Mouse (Mus musculus) gastrocnemius, postnatal 14 days (tissue): ENCODE results near the gene Itga4. TPM values are rescaled to one million over a fixed set of nuclear protein-coding genes. Genes with fewer than 3 reads are reported as not detected.

Experiments used
- DNase-seq: peaks from one replicate; pipeline ENCODE4 v3.0.0; 2021; ENCODE audit warnings: mixed read lengths
- intact Hi-C: fragments of 180-260 bp; cut with DNase I; formaldehyde crosslinking; loops from one replicate; pipeline ENCODE4 v1.15.1; 2025; ENCODE audit warnings: low total_unique reads
- total RNA-seq, 2 experiments: library from RNA; stranded (reverse); gene quantifications; 2 replicates each; pipeline ENCODE4 v1.2.3; 2021

Itga4 gene
- total RNA-seq, 2 experiments from 2014 or later, result 2.9 to 3.9 TPM

DNA sequence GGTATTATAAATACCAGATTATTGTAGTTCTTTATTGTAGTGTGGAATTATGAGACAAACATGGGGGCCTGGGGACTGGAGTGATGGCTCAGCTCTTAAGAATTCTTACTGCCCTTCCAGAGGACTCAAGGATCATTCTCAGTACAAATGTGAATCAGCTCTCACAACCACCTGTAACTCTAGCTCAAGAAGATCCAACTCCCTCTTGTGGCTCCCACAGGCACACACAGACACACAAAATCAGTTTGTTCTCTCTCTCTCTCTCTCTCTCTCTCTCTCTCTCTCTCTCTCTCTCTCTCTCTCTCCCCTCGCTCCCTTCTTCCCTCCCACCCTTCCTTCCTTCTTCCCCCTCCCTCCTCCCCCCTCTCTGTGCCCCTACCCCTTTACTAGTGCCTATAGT is 80.9 kb downstream of the Itga4 start:
- intact Hi-C loops, result no loop called here
- no peak for DNase-seq

DNA sequence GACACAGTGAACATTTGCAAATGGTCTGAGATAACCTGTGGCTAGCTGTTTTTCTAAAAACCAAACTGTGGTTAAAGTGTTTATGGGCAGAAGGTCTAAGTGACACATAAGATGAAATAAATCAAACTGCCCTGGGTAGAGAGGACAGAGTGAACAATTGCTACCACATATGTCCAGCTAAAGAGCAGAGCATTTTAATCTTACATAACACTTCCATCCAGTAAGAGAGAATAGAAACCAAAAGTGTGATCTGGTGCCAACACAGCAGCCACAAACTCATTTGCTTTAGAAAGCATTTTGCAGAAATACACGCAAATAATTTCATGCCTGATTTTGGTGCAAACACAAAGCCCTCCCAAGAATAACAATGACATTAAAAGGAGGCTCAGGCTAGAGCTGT is 83.8 kb downstream of the Itga4 start:
- no peak for DNase-seq
- intact Hi-C loops, result no loop called here

DNA sequence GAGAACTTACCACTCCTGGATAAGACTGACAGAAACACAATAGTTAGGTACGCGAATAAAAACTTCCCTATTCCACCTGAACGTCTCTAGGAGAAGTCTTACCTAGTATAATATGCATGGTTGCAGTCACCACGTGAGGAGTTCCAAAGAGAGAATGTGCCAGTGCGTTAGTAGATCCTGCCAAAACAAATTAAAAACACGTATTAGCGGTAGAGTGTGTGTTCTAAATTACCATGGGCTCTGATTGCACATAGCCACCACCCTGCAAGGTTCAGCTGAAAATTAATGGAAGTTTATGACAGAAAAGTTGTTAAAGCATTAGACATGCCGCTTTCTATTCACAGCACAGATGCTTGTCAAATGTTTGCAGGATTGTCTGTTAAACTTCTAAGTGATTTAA is 87.9 kb downstream of the Itga4 start:
- no peak for DNase-seq
- intact Hi-C loops, result no loop called here

DNA sequence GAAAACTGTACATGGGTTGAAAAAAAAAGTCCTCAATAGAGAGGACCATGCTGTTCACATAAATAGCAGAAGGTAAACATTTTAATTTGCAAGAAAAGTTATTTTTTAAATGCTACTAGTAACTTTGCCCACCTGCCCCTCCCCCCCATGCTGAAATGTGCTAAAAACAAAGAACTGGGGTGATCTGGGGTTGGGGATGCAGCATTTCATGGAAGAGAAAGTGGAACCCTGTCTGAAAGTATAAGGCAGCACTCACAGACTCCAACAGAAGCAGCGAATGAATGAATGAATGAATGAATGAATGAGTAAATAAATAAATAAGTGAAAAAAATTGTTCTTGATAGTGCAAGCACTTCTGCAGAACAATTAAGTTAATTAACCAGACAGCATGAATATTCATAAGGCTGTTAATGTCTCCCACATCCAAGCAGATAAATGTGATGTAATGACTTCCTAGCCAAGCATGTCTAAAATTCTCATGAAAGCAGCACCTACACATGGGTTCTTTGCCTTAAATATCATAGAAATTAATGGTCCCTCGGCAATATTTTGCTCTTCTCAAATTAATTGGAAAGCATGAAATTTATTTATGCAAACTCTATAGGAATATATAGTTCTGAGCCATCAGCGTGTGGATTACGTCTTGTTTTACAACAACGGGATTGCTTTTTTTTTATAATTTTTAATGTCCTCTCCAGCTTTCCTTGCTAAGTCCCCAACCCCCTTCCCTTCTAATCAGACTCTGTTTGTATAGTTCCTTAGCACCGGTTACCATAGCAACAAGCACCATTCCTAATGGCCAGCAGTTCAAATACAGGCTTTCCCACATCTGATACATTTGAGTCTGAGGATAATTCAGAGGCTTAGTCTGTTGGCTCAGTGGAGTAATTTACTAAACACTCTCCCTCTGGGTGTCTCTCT is 96.2 kb downstream of the Itga4 start:
- intact Hi-C loops, result no loop called here

DNA sequence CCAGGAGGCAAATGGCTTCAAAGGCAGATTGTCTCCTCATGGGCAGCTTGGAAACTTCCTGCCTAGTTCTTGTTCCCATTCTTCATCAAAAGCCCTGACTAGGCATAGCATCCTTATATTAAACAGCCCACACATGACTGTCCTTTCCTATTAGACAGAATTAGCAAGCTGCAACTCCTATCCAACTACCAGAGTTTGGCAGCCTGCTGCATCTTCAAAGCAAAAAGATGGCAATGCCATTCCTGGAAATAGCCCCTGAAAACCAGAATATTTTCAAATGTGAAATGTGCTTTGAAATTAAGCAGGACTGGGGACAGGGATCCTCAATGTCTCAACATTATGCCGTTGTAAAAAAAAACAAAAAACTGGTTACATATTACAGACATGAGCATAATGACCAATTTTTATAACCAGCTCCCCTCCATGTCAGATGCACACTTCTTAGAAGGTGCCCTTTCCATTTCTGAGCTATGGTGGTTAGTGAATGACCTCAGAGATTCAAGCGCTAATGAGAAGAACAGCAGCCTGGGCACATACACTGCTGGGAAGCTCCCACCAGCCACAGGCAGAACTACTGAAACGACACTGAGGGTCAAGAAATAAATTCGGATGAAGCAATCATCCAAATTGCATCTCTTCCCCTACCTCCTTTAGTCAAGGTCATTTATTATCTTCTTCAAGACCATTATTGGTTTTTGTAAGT is 97.0 kb downstream of the Itga4 start:
- DNase-seq, result no peak
- intact Hi-C loops, result no loop called here

More for the DNA sequence above, 96.2 kb downstream of the Itga4 start:
- DNase-seq, result no peak

DNA sequence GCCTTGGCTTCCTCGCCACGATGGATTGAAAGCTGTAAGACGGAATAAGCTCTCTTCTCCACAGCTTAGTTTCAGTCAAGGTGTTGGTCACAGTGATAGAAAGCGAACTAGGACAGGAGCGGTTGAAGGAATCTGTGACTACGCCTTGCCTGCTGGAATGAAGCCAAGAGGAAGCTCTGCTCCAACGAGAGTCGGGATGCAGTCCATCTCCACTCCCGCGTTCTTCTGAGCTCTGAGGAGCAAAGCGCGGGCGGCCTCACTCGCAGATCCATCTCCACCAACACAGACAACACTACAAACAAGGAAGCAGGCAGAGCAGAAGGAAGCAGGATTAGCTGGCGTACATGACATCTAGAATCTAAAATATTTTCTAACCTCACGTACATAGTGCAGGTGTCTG is 99.5 kb downstream of the Itga4 start:
- intact Hi-C loops, result no loop called here
- DNase-seq, result no peak

DNA sequence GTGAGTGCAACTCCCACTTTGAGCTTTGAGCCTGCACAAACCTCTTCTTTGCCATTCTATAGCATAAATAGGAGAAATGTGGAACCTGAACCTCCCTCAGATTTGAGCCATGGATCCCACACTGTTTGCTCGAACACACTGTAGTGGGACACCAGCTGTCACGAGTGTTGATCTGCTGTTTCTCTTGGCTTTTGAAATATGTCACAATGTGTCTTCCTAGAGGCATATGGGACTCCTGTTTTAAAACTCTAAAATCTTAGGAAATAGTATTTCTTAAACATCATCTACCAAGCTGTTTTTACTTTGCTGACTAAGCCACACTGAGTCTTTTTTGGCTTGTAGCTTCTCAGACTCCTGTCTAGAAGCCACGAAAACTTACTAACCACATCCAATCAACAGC is 102.6 kb downstream of the Itga4 start:
- no peak for DNase-seq
- intact Hi-C loops, result no loop called here

DNA sequence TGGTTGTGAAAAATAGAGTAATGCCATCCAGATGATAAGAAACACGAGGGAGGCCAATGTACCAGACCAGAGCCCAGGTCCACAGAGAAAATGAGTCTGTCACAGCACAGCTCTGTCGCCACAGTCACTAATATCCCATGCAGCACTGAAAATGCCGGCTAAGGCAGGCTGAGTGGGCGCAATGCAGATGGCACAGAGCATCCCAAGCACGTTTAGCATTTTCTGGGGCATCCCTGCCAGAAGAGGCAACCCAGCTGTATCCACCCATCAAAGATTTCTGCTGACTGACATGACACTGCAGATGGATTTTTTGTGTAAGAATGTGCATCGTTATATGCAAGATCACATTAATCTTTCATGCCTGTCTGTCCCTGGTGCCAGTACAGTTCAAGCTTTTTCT is 106.8 kb downstream of the Itga4 start:
- intact Hi-C loops, result no loop called here

DNA sequence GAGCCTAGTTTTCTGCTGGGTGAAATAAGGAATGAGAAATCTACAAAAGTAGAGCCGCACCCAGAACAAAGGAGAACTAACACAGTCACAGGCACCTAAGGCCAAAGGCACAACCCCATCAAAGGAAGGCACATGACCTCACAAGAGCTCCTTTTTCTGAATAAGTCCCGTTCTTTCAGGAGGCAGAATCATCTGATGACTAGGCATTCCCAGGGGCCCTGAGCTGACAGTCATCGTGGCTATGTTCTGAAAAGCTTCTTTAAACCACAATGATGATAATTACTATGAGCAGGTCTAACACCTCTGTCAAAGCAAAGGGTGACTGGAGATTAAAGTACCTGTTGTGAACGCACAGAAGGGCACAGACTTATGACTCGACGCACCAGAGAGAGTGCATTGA is 108.7 kb downstream of the Itga4 start:
- intact Hi-C loops, result no loop called here
- DNase-seq, result no peak

More for the DNA sequence above, 106.8 kb downstream of the Itga4 start:
- no peak for DNase-seq

DNA sequence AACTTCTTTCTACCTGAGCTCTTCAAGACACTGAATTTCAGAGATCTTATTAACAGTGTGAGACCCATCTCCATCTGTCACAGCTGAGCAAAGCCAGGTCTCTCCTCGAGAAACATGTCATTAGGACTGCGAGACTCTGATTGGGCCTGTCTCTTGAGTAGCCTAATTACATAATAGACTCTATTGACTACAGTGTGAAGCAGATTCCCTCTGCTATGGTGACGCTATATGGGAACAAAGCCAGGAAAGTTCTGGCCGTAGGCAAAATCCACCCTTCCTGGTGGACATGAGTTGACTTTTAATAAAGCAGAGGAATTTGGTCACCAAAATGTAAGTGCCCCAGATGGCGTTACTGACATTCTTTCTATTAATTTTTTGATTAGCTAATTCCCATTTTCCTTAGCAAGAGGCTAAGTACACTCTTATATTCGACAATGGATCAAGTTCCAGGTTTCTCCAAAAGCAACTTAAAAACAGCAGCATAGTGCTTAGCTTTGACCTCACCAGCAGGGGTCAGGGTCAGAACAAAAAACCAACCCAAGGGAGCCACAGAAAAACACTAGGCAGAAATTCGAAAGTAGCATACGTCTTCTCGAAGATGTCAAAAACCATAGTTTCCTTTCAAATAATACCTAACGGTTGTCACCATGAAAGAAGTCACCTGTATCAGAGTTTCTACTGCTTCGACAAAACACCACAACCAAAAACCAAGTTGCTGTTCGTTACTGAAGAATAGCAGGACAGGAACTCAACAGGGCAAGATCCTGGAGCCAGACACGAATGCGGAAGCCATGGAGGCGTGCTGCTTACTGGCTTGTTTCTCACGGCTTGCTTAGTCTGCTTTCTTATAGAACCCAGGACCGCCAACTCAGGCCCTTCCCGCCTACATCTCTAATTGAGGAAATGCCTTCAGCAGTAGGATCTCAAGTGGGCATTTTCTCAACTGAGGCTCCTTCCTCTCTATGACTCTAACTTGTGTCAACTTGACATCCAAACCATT is 112.5 kb downstream of the Itga4 start:
- intact Hi-C loops, result no loop called here
- no peak for DNase-seq

DNA sequence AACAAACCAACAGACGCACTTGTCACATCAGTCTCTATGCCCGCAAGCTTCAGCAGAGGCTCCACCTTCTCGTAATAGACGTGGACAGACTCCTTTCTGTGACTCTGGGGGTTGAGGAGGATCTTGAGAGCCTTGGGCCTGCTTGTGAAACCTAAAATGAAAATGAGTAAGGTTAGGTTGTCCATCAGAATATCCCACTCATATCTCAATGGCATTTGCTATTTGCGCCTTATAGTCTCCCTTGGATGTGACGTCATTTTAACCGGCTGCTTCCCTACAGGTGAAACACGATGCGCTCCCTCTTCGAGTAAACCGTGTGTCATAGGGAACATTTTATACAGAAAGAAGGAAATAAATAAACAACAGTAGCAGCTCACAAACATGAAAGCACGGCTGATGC is 113.4 kb downstream of the Itga4 start:
- DNase-seq, result no peak
- intact Hi-C loops, result no loop called here

DNA sequence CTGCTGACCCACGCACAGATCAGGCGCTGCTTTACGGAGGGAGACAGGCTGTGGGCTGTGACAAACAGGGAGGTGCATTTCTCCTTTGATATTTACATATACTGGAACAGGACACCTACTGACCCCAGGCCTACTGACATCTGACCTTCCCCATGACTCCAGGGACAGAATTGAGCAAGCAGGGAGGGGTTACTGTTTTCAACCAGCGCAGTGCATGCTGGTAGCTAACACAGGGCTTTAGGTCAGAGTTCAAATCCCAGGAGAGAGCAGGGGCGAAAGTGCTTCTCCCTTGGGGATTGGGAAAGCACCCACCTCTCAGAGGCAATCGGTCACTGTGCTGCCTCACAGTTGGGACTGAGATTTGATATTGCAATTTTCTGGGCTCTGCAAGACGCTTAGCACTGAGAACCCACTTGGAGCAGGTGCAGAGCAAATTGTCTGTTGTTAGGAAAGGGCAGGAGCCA is 113.9 kb downstream of the Itga4 start:
- intact Hi-C loops, result no loop called here
- no peak for DNase-seq

DNA sequence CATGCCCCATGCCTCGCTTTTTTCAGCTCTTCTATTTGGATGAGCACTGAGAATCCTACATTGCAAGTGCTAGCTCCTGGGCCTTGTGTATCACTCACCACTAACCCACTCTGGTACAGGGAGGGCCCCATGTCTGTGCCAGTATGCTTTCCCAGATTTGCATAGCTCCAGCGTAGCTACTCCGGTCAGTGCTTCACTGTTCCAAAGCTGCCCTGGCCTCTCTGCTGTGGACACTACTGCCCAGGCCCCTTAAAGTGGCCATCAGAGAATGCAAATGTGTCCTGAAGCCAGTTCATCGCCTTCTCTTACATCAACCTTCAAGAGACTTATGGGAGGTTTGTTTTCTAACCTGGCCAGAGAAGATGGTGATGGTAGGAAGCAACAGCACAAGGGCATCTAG is 114.7 kb downstream of the Itga4 start:
- intact Hi-C loops, result loop anchor here (10.0 kb wide), 1 partner anchor 405 kb away; no protein-coding TSS in a partner anchor
- DNase-seq, result no peak

DNA sequence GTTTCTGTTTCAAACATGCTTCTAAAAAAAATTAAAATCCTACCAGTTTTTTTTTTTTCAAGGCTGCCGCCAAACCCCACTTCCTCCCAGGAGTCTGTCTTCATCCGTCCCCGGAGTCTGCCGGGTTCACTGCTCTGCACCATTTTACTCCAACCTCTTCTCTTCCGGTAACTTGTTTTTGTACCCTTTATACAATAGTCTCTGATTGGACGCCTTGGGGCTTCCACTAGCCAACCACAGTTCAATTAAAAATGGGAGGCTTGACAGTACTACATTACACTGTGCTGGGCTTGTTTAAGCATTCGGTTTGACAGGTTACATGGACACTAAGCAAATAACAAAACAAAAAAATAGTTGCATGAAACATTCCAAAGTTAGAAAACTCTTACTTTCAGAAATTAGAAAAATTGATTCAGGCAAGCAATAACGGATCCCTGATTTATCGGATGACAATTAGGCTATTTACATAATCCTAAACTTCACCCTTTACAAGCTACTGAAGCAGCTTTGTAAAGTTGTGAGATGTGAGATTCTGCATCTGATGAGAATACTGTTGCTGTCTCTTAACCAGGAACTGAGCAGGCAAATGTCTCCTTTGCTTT is 115.6 kb downstream of the Itga4 start:
- intact Hi-C loops, result loop anchor here (10.0 kb wide), 1 partner anchor 404 kb away; no protein-coding TSS in a partner anchor
- no peak for DNase-seq

DNA sequence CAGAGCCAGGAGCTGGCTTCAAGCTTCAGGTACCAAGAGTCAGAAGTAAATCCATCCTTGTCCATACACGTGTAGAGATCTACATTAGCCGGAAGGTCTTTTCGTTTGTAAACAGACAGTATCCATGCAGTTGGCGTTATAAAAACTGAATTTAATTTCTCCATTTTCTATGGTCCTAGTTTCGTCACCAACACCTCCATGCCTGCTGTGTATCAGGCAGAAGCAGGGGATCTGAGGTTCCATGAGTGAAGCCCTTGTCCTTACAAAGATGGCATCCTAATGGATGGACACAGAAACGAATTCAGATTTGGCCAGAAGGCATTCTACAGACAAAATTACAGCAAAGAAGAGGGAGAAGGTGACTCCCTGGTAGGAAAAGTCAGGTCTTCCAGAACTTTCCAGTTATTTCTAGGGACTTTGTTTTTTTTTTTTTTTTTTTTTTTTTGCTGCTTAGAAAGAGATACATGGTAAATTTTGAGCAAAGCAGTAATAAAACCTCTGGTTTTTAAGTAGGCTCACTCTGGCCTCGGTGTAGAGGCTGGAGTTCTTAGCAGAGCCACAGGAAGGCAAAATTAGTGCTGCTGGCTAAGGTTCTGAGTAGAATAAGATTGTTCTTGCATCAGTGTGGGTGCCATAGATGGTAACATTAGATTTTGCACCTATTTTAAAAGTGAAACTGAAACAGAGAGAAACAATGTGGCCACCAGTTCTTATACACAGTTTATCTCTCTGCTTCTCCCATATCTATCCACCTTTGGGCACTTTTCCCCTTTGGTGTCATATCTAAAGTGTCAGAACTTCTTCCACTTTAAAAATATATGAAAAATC is 116.3 kb downstream of the Itga4 start:
- DNase-seq, result no peak
- intact Hi-C loops, result loop anchor here (10.0 kb wide), 1 partner anchor 403 kb away; no protein-coding TSS in a partner anchor

DNA sequence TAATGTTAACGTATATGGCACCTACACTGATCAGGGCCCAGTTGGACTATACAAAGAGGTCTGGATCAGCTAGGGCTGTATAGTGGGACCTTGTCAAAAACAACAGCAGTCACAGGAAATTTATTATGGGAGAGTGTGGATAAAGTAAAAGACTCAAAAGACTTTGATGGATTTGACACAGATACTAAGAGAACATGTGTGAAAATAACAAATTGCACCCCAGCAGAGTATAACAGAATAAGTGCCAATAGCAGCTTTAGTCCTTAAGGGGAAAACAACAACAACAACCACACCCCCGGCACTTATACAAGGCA is 116.9 kb downstream of the Itga4 start:
- intact Hi-C loops, result loop anchor here (10.0 kb wide), 1 partner anchor 403 kb away; no protein-coding TSS in a partner anchor
- DNase-seq, result no peak

DNA sequence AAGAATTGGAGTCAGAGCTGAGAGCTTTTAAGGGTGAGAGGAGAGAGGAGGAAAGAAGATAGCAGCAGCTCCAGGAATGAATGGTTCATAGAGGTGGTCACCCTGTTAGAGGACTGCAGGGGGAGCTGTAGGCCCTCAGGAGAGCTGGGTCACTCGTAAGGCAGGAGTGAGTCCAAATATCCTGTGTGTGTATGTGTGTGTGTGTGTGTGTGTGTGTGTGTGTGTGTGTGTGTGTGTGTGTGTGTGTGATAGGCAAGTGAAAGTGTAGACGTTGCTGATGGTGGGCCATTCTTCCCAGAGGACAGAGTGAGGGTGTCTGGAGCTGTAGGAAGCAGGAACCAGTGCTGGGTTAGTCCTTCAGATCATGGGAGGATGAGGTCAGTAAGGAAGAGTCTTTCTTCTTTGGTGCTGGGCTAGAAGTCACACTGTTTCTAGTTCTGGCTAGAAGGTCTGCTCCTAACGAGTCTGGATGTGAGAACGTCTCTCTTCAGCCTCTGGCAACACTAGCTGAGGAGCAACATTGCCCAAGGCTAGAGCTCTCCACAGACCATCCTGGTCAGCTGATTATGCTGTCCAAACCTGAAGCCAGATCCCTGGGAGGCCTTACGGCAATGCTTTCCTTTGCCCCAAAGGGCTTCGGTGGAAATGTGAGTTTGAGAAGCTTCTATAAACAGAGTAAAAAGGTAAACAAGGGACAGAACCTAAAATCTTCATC is 117.4 kb downstream of the Itga4 start:
- DNase-seq, result no peak
- intact Hi-C loops, result loop anchor here (10.0 kb wide), 1 partner anchor 402 kb away; no protein-coding TSS in a partner anchor
